Mouse (Mus musculus) limb, embryonic 12.5 days (tissue): ENCODE data around the gene Serpind1. TPM values are rescaled to one million over a fixed set of nuclear protein-coding genes. Genes with fewer than 3 reads are reported as not detected.

Source experiments
- ATAC-seq: fragments of 200-750 bp; cut with Nextera tagmentation; 2 replicates; pipeline ENCODE4 v1.8.0; 2017; ENCODE audit warnings: low read depth, moderate TSS enrichment; ENCODE audit not compliant: insufficient number of reproducible peaks, insufficient read depth, low FRiP score, low TSS enrichment
- H3K27ac ChIP-seq: fragments of 300-500 bp; sonication (generic); 2 replicates; pipeline ENCODE4 v1.5.1; 2016; ENCODE audit warnings: mild to moderate bottlenecking, moderate library complexity
- H3K27me3 ChIP-seq: fragments of 300-500 bp; sonication (generic); 2 replicates; pipeline ENCODE4 v1.6.1; 2016; ENCODE audit warnings: mild to moderate bottlenecking, moderate library complexity
- H3K36me3 ChIP-seq: fragments of 300-500 bp; sonication (generic); 2 replicates; pipeline ENCODE4 v1.6.1; 2016; ENCODE audit warnings: mild to moderate bottlenecking, moderate library complexity
- H3K4me1 ChIP-seq: fragments of 300-500 bp; sonication (generic); replicated peaks from 2 replicates; pipeline ENCODE4 v1.6.1; 2016
- H3K4me2 ChIP-seq: fragments of 300-500 bp; sonication (generic); 2 replicates; pipeline ENCODE4 v1.6.1; 2016; ENCODE audit warnings: mild to moderate bottlenecking, moderate library complexity
- H3K4me3 ChIP-seq: fragments of 300-500 bp; sonication (generic); replicated peaks from 2 replicates; pipeline ENCODE4 v1.5.1; 2016; ENCODE audit warnings: mild to moderate bottlenecking
- H3K9ac ChIP-seq: fragments of 300-500 bp; sonication (generic); replicated peaks from 2 replicates; pipeline ENCODE4 v1.6.1; 2016; ENCODE audit warnings: mild to moderate bottlenecking, moderate library complexity
- H3K9me3 ChIP-seq: fragments of 300-500 bp; sonication (generic); 2 replicates; pipeline ENCODE4 v1.6.1; 2016; ENCODE audit warnings: mild to moderate bottlenecking, moderate library complexity
- WGBS: fragments of 180-500 bp; shearing (Covaris S2); methylation state at CpG from one replicate; pipeline ENCODE4 v1.1.7; 2016; 5-methylcytosine and 5-hydroxymethylcytosine counted together
- polyA plus RNA-seq: library from polyadenylated mRNA; unstranded; fragments of >200 nt; fragmentation: Nextera tagmentation; extraction: Ambion mirVana; gene quantifications from 2 replicates; pipeline ENCODE4 v1.2.1, GENCODE M21; 2016

The Serpind1 gene
- polyA plus RNA-seq, 1 experiment from 2014 or later, result 0.29 TPM

DNA sequence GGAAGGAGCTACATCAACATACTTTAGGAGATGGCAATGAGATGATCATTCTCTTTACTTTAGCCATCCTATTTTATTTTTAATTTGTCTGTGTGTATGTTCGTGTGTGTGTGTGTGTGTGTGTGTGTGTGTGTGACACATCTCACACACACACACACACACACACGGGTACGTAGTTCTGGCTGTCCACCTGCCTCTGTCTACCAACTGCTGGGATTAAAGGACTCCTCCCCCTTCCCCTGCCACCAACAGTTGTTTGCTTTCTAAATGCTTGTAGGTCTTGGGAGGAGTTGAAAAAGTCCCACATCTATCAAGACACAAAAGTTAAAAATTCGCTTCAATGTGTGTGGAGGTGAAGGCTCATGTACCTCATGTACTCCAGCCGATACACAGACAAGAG is 6.4 kb upstream of the Serpind1 start:
- Histone ChIP-seq H3K9ac (no peak overlapping the region), H3K27me3 (no peaks in the 10 kb centered on the region), H3K4me1 (no peaks in the 10 kb centered on the region), H3K4me2 (no peak overlapping the region), H3K9me3 (no peaks in the 10 kb centered on the region), H3K36me3 (peaks cover 63% of the 10 kb centered on the region), H3K27ac (no peak overlapping the region), H3K4me3 (no peak overlapping the region)
- 89% methylated on average over 5 of the region's 5 CpGs for WGBS
- ATAC-seq, result no peak

GRCm38 (mm10) chr16:17326064-17326463 is 5.1 kb upstream of the Serpind1 start:
- 84% methylated on average over 2 of the region's 2 CpGs for WGBS
- Histone ChIP-seq H3K4me2 (no peak overlapping the region), H3K9me3 (no peaks in the 10 kb centered on the region), H3K27me3 (no peaks in the 10 kb centered on the region), H3K4me1 (no peaks in the 10 kb centered on the region), H3K36me3 (peaks cover 61% of the 10 kb centered on the region), H3K27ac (no peak overlapping the region), H3K4me3 (no peak overlapping the region), H3K9ac (no peak overlapping the region)
- no peak for ATAC-seq

- H3K4me2 ChIP-seq, result no peak overlapping the region
- H3K4me1 ChIP-seq, result no peaks in the 10 kb centered on the region
- no peak overlapping the region for H3K9ac ChIP-seq
- 78% methylated on average over 1 of the region's 1 CpGs for WGBS
- H3K9me3 ChIP-seq, result no peaks in the 10 kb centered on the region
- no peak for ATAC-seq
- peaks cover 25% of the 10 kb centered on the region for H3K36me3 ChIP-seq
- no peaks in the 10 kb centered on the region for H3K27me3 ChIP-seq
- H3K27ac ChIP-seq, result no peak overlapping the region
- no peak overlapping the region for H3K4me3 ChIP-seq
Measured at GRCm38 (mm10) chr16:17329848-17330570, 1.2 kb upstream of the Serpind1 start.

DNA sequence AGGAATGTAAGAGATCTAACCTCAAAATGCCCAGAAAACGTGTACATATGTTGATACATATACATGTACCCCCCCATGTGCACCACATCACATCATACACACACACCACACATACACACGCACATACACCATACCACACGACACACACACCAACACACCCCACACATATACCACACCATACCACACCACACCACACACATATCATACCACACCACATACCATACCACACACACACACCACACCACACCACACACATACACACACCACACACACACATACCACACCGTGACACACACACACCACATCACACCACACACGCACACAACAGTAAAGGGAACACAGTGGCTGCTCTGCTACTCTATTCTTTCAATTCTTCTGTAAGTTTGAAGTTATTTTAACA is 684 bp downstream of the Serpind1 start:
- Histone ChIP-seq H3K4me2 (no peak overlapping the region), H3K27me3 (no peaks in the 10 kb centered on the region), H3K36me3 (peaks cover 15% of the 10 kb centered on the region), H3K27ac (no peak overlapping the region), H3K9ac (no peak overlapping the region), H3K4me3 (no peak overlapping the region), H3K9me3 (no peaks in the 10 kb centered on the region), H3K4me1 (no peaks in the 10 kb centered on the region)
- no peak for ATAC-seq
- WGBS, result 93% methylated on average over 5 of the region's 5 CpGs

- Histone ChIP-seq H3K4me3 (no peak overlapping the region), H3K4me2 (no peak overlapping the region), H3K4me1 (no peaks in the 10 kb centered on the region), H3K9me3 (no peaks in the 10 kb centered on the region), H3K27ac (no peak overlapping the region), H3K9ac (no peak overlapping the region), H3K36me3 (peaks cover 8% of the 10 kb centered on the region), H3K27me3 (no peaks in the 10 kb centered on the region)
- no peak for ATAC-seq
Measured at GRCm38 (mm10) chr16:17334574-17334973, 3.4 kb downstream of the Serpind1 start.

GRCm38 (mm10) chr16:17336089-17336488 is 4.9 kb downstream of the Serpind1 start:
- no peaks in the 10 kb centered on the region for H3K9me3 ChIP-seq
- H3K4me1 ChIP-seq, result no peaks in the 10 kb centered on the region
- H3K9ac ChIP-seq, result no peak overlapping the region
- no peak overlapping the region for H3K4me2 ChIP-seq
- H3K36me3 ChIP-seq, result peaks cover 8% of the 10 kb centered on the region
- no peak overlapping the region for H3K27ac ChIP-seq
- ATAC-seq, result no peak
- H3K4me3 ChIP-seq, result no peak overlapping the region
- 74% methylated on average over 1 of the region's 1 CpGs for WGBS
- H3K27me3 ChIP-seq, result no peaks in the 10 kb centered on the region

DNA sequence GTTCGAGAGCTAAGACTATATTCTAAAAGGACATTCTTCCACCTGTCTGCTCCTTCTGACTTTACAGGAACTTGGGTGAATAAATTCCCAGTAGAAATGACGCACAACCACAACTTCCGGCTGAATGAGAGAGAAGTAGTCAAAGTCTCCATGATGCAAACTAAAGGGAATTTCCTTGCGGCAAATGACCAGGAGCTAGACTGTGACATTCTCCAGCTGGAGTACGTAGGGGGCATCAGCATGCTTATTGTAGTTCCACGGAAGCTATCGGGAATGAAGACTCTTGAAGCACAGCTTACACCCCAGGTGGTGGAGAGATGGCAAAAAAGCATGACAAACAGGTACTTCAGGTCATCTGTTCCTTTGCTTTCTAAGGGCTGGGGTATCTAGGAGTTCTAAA is 8.5 kb downstream of the Serpind1 start:
- WGBS, result 92% methylated on average over 7 of the region's 7 CpGs

GRCm38 (mm10) chr16:17340705-17341104 is 9.5 kb downstream of the Serpind1 start:
- H3K36me3 ChIP-seq, result peaks cover 18% of the 10 kb centered on the region
- 83% methylated on average over 2 of the region's 2 CpGs for WGBS
- H3K27ac ChIP-seq, result no peak overlapping the region
- no peaks in the 10 kb centered on the region for H3K9me3 ChIP-seq
- no peak overlapping the region for H3K4me3 ChIP-seq
- no peaks in the 10 kb centered on the region for H3K27me3 ChIP-seq
- H3K4me2 ChIP-seq, result no peak overlapping the region
- ATAC-seq, result no peak
- no peaks in the 10 kb centered on the region for H3K4me1 ChIP-seq
- H3K9ac ChIP-seq, result no peak overlapping the region

More for the DNA sequence above, 8.5 kb downstream of the Serpind1 start:
- no peak overlapping the region for H3K4me3 ChIP-seq
- H3K4me1 ChIP-seq, result no peaks in the 10 kb centered on the region
- H3K36me3 ChIP-seq, result peaks cover 19% of the 10 kb centered on the region
- no peak overlapping the region for H3K9ac ChIP-seq
- H3K4me2 ChIP-seq, result no peak overlapping the region
- no peak overlapping the region for H3K27ac ChIP-seq
- ATAC-seq, result no peak
- H3K27me3 ChIP-seq, result no peaks in the 10 kb centered on the region
- no peaks in the 10 kb centered on the region for H3K9me3 ChIP-seq

DNA sequence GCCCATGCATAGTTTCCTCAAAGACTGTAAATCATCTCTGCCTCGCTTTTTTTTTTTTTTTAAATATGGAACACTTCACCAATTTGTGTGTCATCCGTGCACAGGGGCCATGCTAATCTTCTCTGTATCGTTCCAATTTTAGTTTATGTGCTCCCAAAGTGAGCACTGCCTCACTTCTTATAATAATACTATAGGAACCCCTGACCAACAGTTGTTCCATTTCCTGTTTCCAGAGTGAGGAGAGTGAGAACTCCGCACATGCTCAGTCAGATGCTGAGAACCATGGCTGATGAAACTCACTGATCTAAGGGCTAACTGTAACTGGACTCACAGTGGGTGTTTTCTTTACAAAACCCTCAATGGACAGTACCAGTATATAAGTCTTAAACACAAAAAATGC is 10.7 kb downstream of the Serpind1 start:
- H3K36me3 ChIP-seq, result peaks cover 18% of the 10 kb centered on the region
- no peak for ATAC-seq
- H3K4me3 ChIP-seq, result no peak overlapping the region
- H3K4me1 ChIP-seq, result no peaks in the 10 kb centered on the region
- H3K27me3 ChIP-seq, result no peaks in the 10 kb centered on the region
- no peak overlapping the region for H3K9ac ChIP-seq
- H3K27ac ChIP-seq, result no peak overlapping the region
- H3K4me2 ChIP-seq, result no peak overlapping the region
- no peaks in the 10 kb centered on the region for H3K9me3 ChIP-seq
- 90% methylated on average over 4 of the region's 4 CpGs for WGBS

GRCm38 (mm10) chr16:17345141-17345812 is 14.1 kb downstream of the Serpind1 start:
- no peak for ATAC-seq
- Histone ChIP-seq H3K27me3 (no peaks in the 10 kb centered on the region), H3K27ac (no peak overlapping the region), H3K4me3 (no peak overlapping the region), H3K9me3 (no peaks in the 10 kb centered on the region), H3K36me3 (peaks cover 38% of the 10 kb centered on the region), H3K9ac (no peak overlapping the region), H3K4me1 (no peaks in the 10 kb centered on the region), H3K4me2 (no peak overlapping the region)
- WGBS, result 86% methylated on average over 8 of the region's 8 CpGs

GRCm38 (mm10) chr16:17345813-17346155 is 14.6 kb downstream of the Serpind1 start:
- peaks cover 43% of the 10 kb centered on the region for H3K36me3 ChIP-seq
- H3K4me1 ChIP-seq, result no peaks in the 10 kb centered on the region
- no peak overlapping the region for H3K4me3 ChIP-seq
- no peak for ATAC-seq
- no peaks in the 10 kb centered on the region for H3K9me3 ChIP-seq
- H3K27me3 ChIP-seq, result no peaks in the 10 kb centered on the region
- H3K4me2 ChIP-seq, result no peak overlapping the region
- H3K9ac ChIP-seq, result no peak overlapping the region
- no peak overlapping the region for H3K27ac ChIP-seq
- 90% methylated on average over 2 of the region's 2 CpGs for WGBS

GRCm38 (mm10) chr16:17346766-17347165 is 15.6 kb downstream of the Serpind1 start:
- WGBS, result 100% methylated on average over 1 of the region's 1 CpGs
- Histone ChIP-seq H3K4me2 (no peak overlapping the region), H3K4me1 (no peaks in the 10 kb centered on the region), H3K9ac (no peak overlapping the region), H3K27ac (no peak overlapping the region), H3K4me3 (no peak overlapping the region), H3K27me3 (no peaks in the 10 kb centered on the region), H3K36me3 (peaks cover 53% of the 10 kb centered on the region), H3K9me3 (no peaks in the 10 kb centered on the region)
- no peak for ATAC-seq
